Mouse (Mus musculus): ENCODE measurements around the gene Pmfbp1. TPM values are rescaled to one million over a fixed set of nuclear protein-coding genes. Genes with fewer than 3 reads are reported as not detected.

Pmfbp1 gene
- polyA plus RNA-seq, 1 experiment from 2014 or later, result not detected

DNA sequence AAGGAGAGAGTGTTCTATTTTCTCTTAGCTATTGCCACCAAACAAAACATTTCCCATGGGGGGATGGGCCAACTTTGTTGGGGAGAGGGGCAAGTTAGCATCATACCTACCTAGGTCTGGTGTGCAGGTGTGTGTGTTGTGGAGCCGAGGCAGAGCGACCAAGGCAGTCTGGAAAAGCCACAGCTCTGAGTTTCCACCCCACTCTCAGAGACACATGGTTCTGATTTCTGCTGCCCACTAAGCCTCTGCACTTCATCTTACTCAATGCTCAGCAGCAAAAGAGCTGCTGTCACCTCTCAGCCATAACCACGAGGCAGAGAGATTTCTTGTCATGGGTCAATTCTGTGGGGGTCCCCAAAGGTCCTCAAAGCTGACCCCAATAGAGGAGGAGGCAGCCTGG lies 28.8 kb upstream of the Pmfbp1 start:
- ATAC-seq (replicated peaks; ENCODE audit: low FRiP score) (no peak), DNase-seq (ENCODE audit: low spot score) (no peak)
- no peaks in the 10 kb centered on the region for H3K9me3 ChIP-seq (ENCODE audit: control insufficient read depth, low read length)
- no peak overlapping the region for H3K4me2 ChIP-seq
- no peaks in the 10 kb centered on the region for H3K4me1 ChIP-seq (replicated peaks; ENCODE audit: control insufficient read depth, insufficient read depth, low read length)
- H3K36me3 ChIP-seq (ENCODE audit: control insufficient read depth, insufficient read depth, low read length), result no peaks in the 10 kb centered on the region
- no peak overlapping the region for H3K4me3 ChIP-seq (ENCODE audit: low read depth, low read length)
- H3K27me3 ChIP-seq (replicated peaks; ENCODE audit: control insufficient read depth, insufficient read depth, low read length), result no peaks in the 10 kb centered on the region
- no peak overlapping the region for H3K9ac ChIP-seq (ENCODE audit: low read depth, low read length)
- no peak overlapping the region for H3K27ac ChIP-seq (ENCODE audit: low read depth, low read length)
- 62% methylated on average over 3 of the region's 3 CpGs for WGBS

- Histone ChIP-seq H3K27ac (ENCODE audit: low read depth, low read length) (no peak overlapping the region), H3K4me1 (replicated peaks; ENCODE audit: control insufficient read depth, insufficient read depth, low read length) (no peaks in the 10 kb centered on the region), H3K9ac (ENCODE audit: low read depth, low read length) (no peak overlapping the region), H3K4me2 (no peak overlapping the region), H3K9me3 (ENCODE audit: control insufficient read depth, low read length) (no peaks in the 10 kb centered on the region), H3K4me3 (ENCODE audit: low read depth, low read length) (no peak overlapping the region), H3K27me3 (replicated peaks; ENCODE audit: control insufficient read depth, insufficient read depth, low read length) (no peaks in the 10 kb centered on the region), H3K36me3 (ENCODE audit: control insufficient read depth, insufficient read depth, low read length) (no peaks in the 10 kb centered on the region)
- no peak for ATAC-seq (replicated peaks; ENCODE audit: low FRiP score)
- no peak for DNase-seq (ENCODE audit: low spot score)
- WGBS, result 66% methylated on average over 3 of the region's 3 CpGs
Measured at GRCm38 (mm10) chr8:109465761-109466160, 28.1 kb upstream of the Pmfbp1 start.

DNA sequence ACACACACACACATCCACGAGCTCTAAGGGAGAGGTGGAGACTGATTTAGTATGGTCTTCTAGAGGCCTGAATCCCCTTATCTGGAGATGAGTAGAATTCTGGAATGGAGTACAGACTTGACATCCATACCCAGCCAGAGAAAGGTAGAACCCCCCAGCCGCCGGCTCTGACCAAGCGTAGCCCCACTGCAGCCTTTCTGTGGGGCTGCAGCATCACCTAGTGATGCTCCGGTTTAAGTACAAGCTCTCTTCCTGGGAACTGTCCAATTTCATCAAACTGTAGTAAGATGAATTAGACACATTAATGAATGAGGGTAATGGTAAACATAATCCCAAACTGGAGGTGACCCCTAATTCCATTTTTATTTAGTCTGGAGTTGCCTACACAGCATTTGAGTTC lies 26.3 kb upstream of the Pmfbp1 start:
- ATAC-seq (replicated peaks; ENCODE audit: low FRiP score) (no peak), DNase-seq (ENCODE audit: low spot score) (no peak)
- Histone ChIP-seq H3K4me1 (replicated peaks; ENCODE audit: control insufficient read depth, insufficient read depth, low read length) (no peaks in the 10 kb centered on the region), H3K4me3 (ENCODE audit: low read depth, low read length) (no peak overlapping the region), H3K36me3 (ENCODE audit: control insufficient read depth, insufficient read depth, low read length) (no peaks in the 10 kb centered on the region), H3K9me3 (ENCODE audit: control insufficient read depth, low read length) (no peaks in the 10 kb centered on the region), H3K9ac (ENCODE audit: low read depth, low read length) (no peak overlapping the region), H3K4me2 (no peak overlapping the region), H3K27ac (ENCODE audit: low read depth, low read length) (no peak overlapping the region), H3K27me3 (replicated peaks; ENCODE audit: control insufficient read depth, insufficient read depth, low read length) (no peaks in the 10 kb centered on the region)
- 48% methylated on average over 5 of the region's 5 CpGs for WGBS

- 76% methylated on average over 11 of the region's 11 CpGs for WGBS
- H3K4me1 ChIP-seq (replicated peaks; ENCODE audit: control insufficient read depth, insufficient read depth, low read length), result no peaks in the 10 kb centered on the region
- H3K27ac ChIP-seq (ENCODE audit: low read depth, low read length), result no peak overlapping the region
- no peak overlapping the region for H3K4me2 ChIP-seq
- no peak overlapping the region for H3K4me3 ChIP-seq (ENCODE audit: low read depth, low read length)
- H3K27me3 ChIP-seq (replicated peaks; ENCODE audit: control insufficient read depth, insufficient read depth, low read length), result no peaks in the 10 kb centered on the region
- ATAC-seq (replicated peaks; ENCODE audit: low FRiP score), result no peak
- H3K9ac ChIP-seq (ENCODE audit: low read depth, low read length), result no peak overlapping the region
- no peaks in the 10 kb centered on the region for H3K9me3 ChIP-seq (ENCODE audit: control insufficient read depth, low read length)
- no peaks in the 10 kb centered on the region for H3K36me3 ChIP-seq (ENCODE audit: control insufficient read depth, insufficient read depth, low read length)
- DNase-seq (ENCODE audit: low spot score), result no peak
Measured at GRCm38 (mm10) chr8:109468112-109468511, 25.7 kb upstream of the Pmfbp1 start.

DNA sequence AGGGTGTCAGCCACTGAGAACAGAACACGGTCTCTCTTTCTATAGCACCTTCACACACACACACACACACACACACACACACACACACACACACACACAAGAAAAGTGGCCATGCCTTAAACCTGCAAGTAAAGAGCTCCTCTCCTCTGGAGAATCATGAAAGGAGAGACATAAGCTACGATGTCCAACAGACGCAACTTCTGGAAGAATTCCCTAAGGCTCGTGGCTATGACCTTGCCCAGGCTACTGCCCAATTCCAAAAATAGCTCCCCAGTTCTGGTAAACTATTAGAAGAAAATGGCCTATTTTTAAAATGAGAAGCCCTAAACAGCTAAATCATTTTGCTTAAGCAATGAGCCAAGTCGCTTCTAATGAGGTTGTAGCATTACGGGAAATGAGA lies 22.0 kb upstream of the Pmfbp1 start:
- 82% methylated on average over 6 of the region's 6 CpGs for WGBS

GRCm38 (mm10) chr8:109472400-109472799 lies 21.4 kb upstream of the Pmfbp1 start:
- Histone ChIP-seq H3K9ac (ENCODE audit: low read depth, low read length) (no peak overlapping the region), H3K9me3 (ENCODE audit: control insufficient read depth, low read length) (no peaks in the 10 kb centered on the region), H3K4me3 (ENCODE audit: low read depth, low read length) (no peak overlapping the region), H3K4me1 (replicated peaks; ENCODE audit: control insufficient read depth, insufficient read depth, low read length) (no peaks in the 10 kb centered on the region), H3K27me3 (replicated peaks; ENCODE audit: control insufficient read depth, insufficient read depth, low read length) (no peaks in the 10 kb centered on the region), H3K4me2 (no peak overlapping the region), H3K27ac (ENCODE audit: low read depth, low read length) (no peak overlapping the region), H3K36me3 (ENCODE audit: control insufficient read depth, insufficient read depth, low read length) (no peaks in the 10 kb centered on the region)
- ATAC-seq (replicated peaks; ENCODE audit: low FRiP score) (no peak), DNase-seq (ENCODE audit: low spot score) (no peak)
- 86% methylated on average over 8 of the region's 8 CpGs for WGBS

More for the DNA sequence above, 22.0 kb upstream of the Pmfbp1 start:
- no peak for ATAC-seq (replicated peaks; ENCODE audit: low FRiP score)
- H3K9me3 ChIP-seq (ENCODE audit: control insufficient read depth, low read length), result no peaks in the 10 kb centered on the region
- no peak overlapping the region for H3K27ac ChIP-seq (ENCODE audit: low read depth, low read length)
- H3K36me3 ChIP-seq (ENCODE audit: control insufficient read depth, insufficient read depth, low read length), result no peaks in the 10 kb centered on the region
- H3K9ac ChIP-seq (ENCODE audit: low read depth, low read length), result no peak overlapping the region
- no peak for DNase-seq (ENCODE audit: low spot score)
- H3K27me3 ChIP-seq (replicated peaks; ENCODE audit: control insufficient read depth, insufficient read depth, low read length), result no peaks in the 10 kb centered on the region
- H3K4me2 ChIP-seq, result no peak overlapping the region
- H3K4me3 ChIP-seq (ENCODE audit: low read depth, low read length), result no peak overlapping the region
- H3K4me1 ChIP-seq (replicated peaks; ENCODE audit: control insufficient read depth, insufficient read depth, low read length), result no peaks in the 10 kb centered on the region

DNA sequence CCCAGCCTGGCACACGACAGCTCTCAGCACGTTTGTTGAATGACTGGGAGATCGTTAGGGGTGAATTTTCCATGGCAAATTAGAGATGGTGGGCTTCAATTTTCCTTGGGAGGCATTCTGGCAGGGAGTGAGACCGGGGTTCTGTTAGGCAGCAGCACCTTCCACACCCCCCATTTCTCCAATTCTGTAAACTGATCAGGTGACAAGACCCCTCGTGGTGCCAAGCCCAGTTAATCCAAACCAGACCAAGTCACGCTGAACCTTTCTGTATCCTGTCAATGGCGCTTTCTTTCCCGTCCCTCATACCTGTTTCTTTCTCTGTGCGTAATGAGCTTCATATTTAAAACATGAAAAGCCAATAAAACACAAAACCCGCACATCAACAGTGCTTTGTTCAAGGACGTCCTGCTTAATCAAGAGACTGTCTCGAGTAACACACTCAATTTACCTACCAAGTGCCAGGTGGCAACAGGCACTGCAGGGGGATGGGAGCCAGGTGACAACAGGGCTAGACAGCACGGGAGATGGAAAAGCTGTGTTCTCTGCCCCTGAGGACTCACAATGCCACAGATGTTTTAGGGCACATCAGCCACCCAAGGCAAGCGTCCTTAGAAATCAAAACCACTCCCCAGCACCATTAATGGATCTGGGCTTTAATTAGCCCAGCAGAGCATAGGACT lies 19.2 kb upstream of the Pmfbp1 start:
- no peak for DNase-seq (ENCODE audit: low spot score)
- Histone ChIP-seq H3K27ac (ENCODE audit: low read depth, low read length) (no peak overlapping the region), H3K4me2 (no peak overlapping the region), H3K9ac (ENCODE audit: low read depth, low read length) (no peak overlapping the region), H3K36me3 (ENCODE audit: control insufficient read depth, insufficient read depth, low read length) (no peaks in the 10 kb centered on the region), H3K4me3 (ENCODE audit: low read depth, low read length) (no peak overlapping the region), H3K9me3 (ENCODE audit: control insufficient read depth, low read length) (no peaks in the 10 kb centered on the region), H3K27me3 (replicated peaks; ENCODE audit: control insufficient read depth, insufficient read depth, low read length) (no peaks in the 10 kb centered on the region), H3K4me1 (replicated peaks; ENCODE audit: control insufficient read depth, insufficient read depth, low read length) (no peaks in the 10 kb centered on the region)
- WGBS, result 58% methylated on average over 14 of the region's 14 CpGs
- no peak for ATAC-seq (replicated peaks; ENCODE audit: low FRiP score)

GRCm38 (mm10) chr8:109475436-109475835 lies 18.4 kb upstream of the Pmfbp1 start:
- no peaks in the 10 kb centered on the region for H3K36me3 ChIP-seq (ENCODE audit: control insufficient read depth, insufficient read depth, low read length)
- DNase-seq (ENCODE audit: low spot score) (no peak), ATAC-seq (replicated peaks; ENCODE audit: low FRiP score) (no peak)
- H3K4me1 ChIP-seq (replicated peaks; ENCODE audit: control insufficient read depth, insufficient read depth, low read length), result no peaks in the 10 kb centered on the region
- H3K9me3 ChIP-seq (ENCODE audit: control insufficient read depth, low read length), result no peaks in the 10 kb centered on the region
- WGBS, result 64% methylated on average over 4 of the region's 4 CpGs
- no peak overlapping the region for H3K9ac ChIP-seq (ENCODE audit: low read depth, low read length)
- H3K4me2 ChIP-seq, result no peak overlapping the region
- no peak overlapping the region for H3K27ac ChIP-seq (ENCODE audit: low read depth, low read length)
- no peaks in the 10 kb centered on the region for H3K27me3 ChIP-seq (replicated peaks; ENCODE audit: control insufficient read depth, insufficient read depth, low read length)
- no peak overlapping the region for H3K4me3 ChIP-seq (ENCODE audit: low read depth, low read length)

DNA sequence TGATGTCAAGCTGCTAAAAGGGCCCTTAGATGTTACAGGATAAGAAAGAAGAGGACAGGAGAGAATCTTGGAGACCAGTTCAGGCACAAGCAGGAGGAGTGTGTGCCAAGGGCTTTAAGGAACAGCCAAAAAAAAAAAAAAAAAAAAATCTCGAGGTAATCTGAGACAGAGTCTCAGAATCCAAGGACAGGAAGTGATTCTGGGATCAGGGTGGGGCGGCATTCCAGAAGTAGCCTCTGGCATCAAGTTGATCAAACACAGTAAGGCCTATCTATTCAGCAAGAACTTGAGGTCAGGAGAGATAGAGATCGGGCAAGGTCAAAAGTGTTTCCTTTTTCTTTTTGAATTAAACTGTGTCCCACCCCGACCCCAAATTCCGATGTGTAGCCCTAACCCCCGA lies 15.2 kb upstream of the Pmfbp1 start:
- Histone ChIP-seq H3K36me3 (ENCODE audit: control insufficient read depth, insufficient read depth, low read length) (no peaks in the 10 kb centered on the region), H3K27me3 (replicated peaks; ENCODE audit: control insufficient read depth, insufficient read depth, low read length) (no peaks in the 10 kb centered on the region), H3K4me3 (ENCODE audit: low read depth, low read length) (no peak overlapping the region), H3K4me1 (replicated peaks; ENCODE audit: control insufficient read depth, insufficient read depth, low read length) (no peaks in the 10 kb centered on the region), H3K9me3 (ENCODE audit: control insufficient read depth, low read length) (no peaks in the 10 kb centered on the region), H3K4me2 (no peak overlapping the region), H3K9ac (ENCODE audit: low read depth, low read length) (no peak overlapping the region), H3K27ac (ENCODE audit: low read depth, low read length) (no peak overlapping the region)
- WGBS, result 62% methylated on average over 6 of the region's 6 CpGs
- no peak for DNase-seq (ENCODE audit: low spot score)
- no peak for ATAC-seq (replicated peaks; ENCODE audit: low FRiP score)
